Mouse (Mus musculus): ENCODE data around the gene Cela3a. TPM values are rescaled to one million over a fixed set of nuclear protein-coding genes. Genes with fewer than 3 reads are reported as not detected.
A peak's percentile ranks its signal among the peaks of the same experiment; 100 is the strongest.
"Not testable (repeated sequence)": the region's sequence is repeated elsewhere in the genome, so short reads cannot be mapped to it uniquely, and the experiment has no call there.

Cela3a gene
- polyA plus RNA-seq, 1 experiment from 2014 or later, result not detected

DNA sequence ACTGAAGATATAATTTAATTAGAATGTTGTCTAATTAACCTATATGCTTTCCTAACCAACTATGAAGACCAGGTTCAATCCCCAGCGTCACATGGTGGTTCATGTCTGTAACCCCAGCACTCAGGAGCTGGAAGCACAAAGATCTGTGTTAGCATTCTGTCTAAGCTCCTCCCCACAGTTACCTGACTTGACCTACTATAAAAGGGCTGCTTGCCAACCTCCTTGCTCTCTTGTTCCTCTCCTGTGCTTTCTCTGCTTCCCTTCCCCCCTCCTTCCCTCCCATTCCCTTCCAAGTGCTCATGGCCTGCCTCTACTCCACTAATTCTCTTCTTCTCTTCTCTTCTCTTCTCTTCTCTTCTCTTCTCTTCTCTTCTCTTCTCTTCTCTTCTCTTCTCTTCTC lies 5.3 kb upstream of the Cela3a start:
- no peak overlapping the region for H3K4me2 ChIP-seq
- no peak overlapping the region for H3K4me3 ChIP-seq
- ATAC-seq (ENCODE audit: insufficient number of reproducible peaks, low FRiP score), result no peak
- WGBS, result 70% methylated on average over 1 of the region's 1 CpGs
- peaks cover 15% of the 10 kb centered on the region for H3K4me1 ChIP-seq (replicated peaks)
- H3K9me3 ChIP-seq (replicated peaks), result no peaks in the 10 kb centered on the region
- no peak overlapping the region for H3K27ac ChIP-seq (ENCODE audit: poor library complexity, severe bottlenecking)
- H3K27me3 ChIP-seq (replicated peaks), result no peaks in the 10 kb centered on the region
- H3K9ac ChIP-seq, result no peak overlapping the region
- no peaks in the 10 kb centered on the region for H3K36me3 ChIP-seq

DNA sequence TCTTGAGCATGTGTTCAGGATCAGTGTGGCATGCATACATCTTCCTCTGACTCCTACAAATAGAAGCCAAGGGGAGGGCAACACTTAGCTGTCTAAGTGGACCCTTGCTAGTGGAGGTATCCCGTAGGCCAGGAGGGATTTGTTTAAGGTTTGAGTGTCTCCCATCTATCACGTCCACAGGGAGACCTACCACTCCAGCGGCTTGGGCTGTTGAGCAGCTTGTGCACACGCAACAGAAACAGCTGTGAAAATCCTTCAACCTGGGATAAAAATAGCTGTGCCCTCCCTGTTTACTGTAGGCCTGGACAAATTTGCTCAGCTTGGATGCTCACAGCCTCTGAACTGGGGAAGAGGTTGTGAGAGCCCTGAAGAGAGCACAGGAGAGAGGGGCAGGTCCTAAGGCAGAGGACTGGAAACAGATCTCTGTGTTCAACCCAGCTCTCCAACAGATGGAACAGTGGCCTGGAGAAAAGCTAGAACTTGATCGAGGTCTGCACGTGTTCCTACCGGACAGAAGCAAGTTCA lies 2.7 kb upstream of the Cela3a start:
- ATAC-seq (ENCODE audit: insufficient number of reproducible peaks, low FRiP score); H3K9me3 ChIP-seq (replicated peaks); H3K4me2 ChIP-seq; H3K27ac ChIP-seq (ENCODE audit: poor library complexity, severe bottlenecking); H3K9ac ChIP-seq; H3K36me3 ChIP-seq; H3K4me1 ChIP-seq (replicated peaks); H3K27me3 ChIP-seq (replicated peaks); H3K4me3 ChIP-seq: not testable (repeated sequence)
- WGBS, result 67% methylated on average over 7 of the region's 7 CpGs

DNA sequence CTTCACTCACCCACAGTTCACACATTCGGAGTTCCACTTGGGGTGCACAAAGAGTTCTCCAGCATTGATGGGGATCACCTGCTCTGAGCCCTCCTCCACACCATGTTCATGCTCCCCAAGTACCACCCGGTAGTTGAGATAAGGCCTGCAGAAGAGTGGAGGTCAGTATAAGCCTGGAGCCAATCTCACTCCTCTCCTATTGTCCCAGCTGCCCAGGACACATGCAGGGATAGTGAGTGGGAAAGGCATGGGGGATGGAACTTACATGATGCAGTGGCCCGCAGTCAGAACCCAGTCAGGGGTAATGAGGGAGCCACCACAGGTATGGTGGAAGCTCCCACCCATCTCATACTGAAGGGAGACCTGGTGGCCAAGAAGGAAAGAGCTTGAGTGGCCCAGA lies 4.0 kb downstream of the Cela3a start:
- ATAC-seq (ENCODE audit: insufficient number of reproducible peaks, low FRiP score), result no peak
- WGBS, result 83% methylated on average over 3 of the region's 3 CpGs

DNA sequence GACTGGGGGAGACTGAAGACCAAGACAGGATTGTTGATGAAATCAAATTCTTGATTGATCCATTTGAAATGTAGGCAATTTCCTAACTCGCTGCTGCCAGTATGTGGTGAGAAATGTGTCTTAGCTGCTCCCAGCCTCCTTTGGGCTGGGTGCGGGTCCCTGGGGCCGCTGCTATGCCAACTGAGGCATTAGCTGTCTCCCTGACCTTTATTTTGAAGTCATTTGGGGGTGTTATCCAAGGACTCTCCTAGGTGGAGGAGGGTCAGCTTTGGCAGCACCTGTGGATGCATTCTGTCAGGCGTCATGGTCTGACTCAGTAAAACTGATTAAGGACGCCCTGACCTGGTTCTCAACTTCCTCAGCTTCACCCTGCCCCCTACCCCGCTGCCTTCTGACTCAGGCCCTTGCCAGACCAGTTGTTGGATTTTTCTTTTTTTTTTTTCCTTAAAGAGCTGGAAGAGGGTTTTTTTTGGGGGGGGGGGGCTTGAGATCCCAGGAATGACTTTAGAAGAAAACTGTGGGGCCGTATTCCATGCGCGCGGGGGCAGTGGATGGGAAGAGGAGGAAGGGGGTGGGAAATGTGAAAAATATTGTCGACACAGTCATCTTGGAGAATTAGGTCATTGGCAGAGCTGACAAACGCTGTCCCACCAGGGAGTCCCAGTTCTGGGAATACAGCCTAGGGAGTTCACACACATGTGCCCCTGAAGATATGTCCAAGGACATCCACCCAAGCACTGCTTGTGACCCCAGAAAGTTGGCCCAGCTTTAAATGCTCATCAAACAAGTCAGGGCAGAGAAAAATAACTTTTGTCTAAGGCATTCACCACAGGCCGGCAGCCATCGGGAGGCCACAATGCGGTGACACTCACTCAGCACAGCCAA lies 12.7 kb downstream of the Cela3a start:
- ATAC-seq (ENCODE audit: insufficient number of reproducible peaks, low FRiP score), result no peak
- H3K9me3 ChIP-seq (replicated peaks), result no peaks in the 10 kb centered on the region
- no peak overlapping the region for H3K9ac ChIP-seq
- H3K4me2 ChIP-seq, result no peak overlapping the region
- H3K36me3 ChIP-seq, result no peaks in the 10 kb centered on the region
- no peak overlapping the region for H3K4me3 ChIP-seq
- H3K27ac ChIP-seq (ENCODE audit: poor library complexity, severe bottlenecking), result no peak overlapping the region
- WGBS, result 68% methylated on average over 15 of the region's 15 CpGs
- no peaks in the 10 kb centered on the region for H3K4me1 ChIP-seq (replicated peaks)
- no peaks in the 10 kb centered on the region for H3K27me3 ChIP-seq (replicated peaks)

More for the DNA sequence above, 4.0 kb downstream of the Cela3a start:
- Histone ChIP-seq H3K4me3 (no peak overlapping the region), H3K36me3 (no peaks in the 10 kb centered on the region), H3K4me2 (no peak overlapping the region), H3K9me3 (replicated peaks) (no peaks in the 10 kb centered on the region), H3K9ac (no peak overlapping the region), H3K27me3 (replicated peaks) (peaks cover 5% of the 10 kb centered on the region; the same call in 1 of the 2 replicates), H3K27ac (ENCODE audit: poor library complexity, severe bottlenecking) (no peak overlapping the region), H3K4me1 (replicated peaks) (no peaks in the 10 kb centered on the region)

DNA sequence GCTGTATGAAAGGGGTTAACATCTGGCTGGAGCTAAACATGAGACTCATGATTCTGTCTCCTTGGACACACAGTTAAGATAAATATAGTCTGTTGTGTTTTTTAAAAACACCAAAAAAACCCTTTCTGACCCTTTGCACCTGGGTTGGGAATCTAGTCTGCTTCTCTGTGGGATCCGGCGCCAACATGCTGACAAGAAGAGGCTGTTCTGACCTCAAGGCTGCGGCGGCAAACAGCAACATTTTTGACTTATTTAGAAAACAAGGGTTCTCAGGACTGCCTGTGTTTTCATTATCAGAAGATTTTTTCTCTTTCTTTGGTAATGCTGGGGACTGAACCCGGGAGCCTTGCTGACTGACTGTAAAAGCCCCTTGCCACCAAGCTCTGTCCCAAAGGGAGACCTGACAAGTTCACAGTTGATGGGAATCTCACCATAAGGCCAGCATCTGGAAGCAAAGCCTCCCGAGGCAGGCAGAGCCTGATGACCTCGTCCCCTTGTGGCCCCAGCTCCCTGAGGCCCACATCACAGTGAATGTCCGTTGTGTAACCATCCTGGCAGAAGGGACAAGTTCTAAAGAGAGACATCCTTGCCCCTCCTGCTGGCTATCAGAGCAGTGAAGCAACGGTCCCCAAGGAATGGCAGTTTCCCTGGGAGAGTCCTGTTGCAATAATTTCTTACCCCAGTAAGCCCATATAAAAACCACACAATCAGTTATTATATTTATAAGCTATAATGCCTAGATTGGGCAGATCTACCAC lies 16.0 kb downstream of the Cela3a start:
- H3K36me3 ChIP-seq, result 0 out of 2 replicates have a peak, but pooled peaks cover 3% of the 10 kb centered on the region
- no peak overlapping the region for H3K4me3 ChIP-seq
- WGBS, result 54% methylated on average over 9 of the region's 9 CpGs
- no peak overlapping the region for H3K9ac ChIP-seq
- no peak for ATAC-seq (ENCODE audit: insufficient number of reproducible peaks, low FRiP score)
- H3K27ac ChIP-seq (ENCODE audit: poor library complexity, severe bottlenecking), result no peak overlapping the region
- peaks cover 3% of the 10 kb centered on the region; the same call in 1 of the 2 replicates for H3K4me1 ChIP-seq (replicated peaks)
- no peaks in the 10 kb centered on the region for H3K27me3 ChIP-seq (replicated peaks)
- no peak overlapping the region for H3K4me2 ChIP-seq
- H3K9me3 ChIP-seq (replicated peaks), result no peaks in the 10 kb centered on the region

GRCm38 (mm10) chr4:137392874-137393273 lies 16.7 kb downstream of the Cela3a start:
- peaks cover 3% of the 10 kb centered on the region; the same call in 1 of the 2 replicates for H3K4me1 ChIP-seq (replicated peaks)
- no peak overlapping the region for H3K27ac ChIP-seq (ENCODE audit: poor library complexity, severe bottlenecking)
- no peak for ATAC-seq (ENCODE audit: insufficient number of reproducible peaks, low FRiP score)
- H3K9ac ChIP-seq, result no peak overlapping the region
- H3K4me3 ChIP-seq, result no peak overlapping the region
- WGBS, result 86% methylated on average over 9 of the region's 9 CpGs
- H3K36me3 ChIP-seq, result 0 out of 2 replicates have a peak, but pooled peaks cover 3% of the 10 kb centered on the region
- H3K9me3 ChIP-seq (replicated peaks), result no peaks in the 10 kb centered on the region
- no peak overlapping the region for H3K4me2 ChIP-seq
- no peaks in the 10 kb centered on the region for H3K27me3 ChIP-seq (replicated peaks)

GRCm38 (mm10) chr4:137391287-137391686 lies 18.3 kb downstream of the Cela3a start:
- Histone ChIP-seq H3K27ac (ENCODE audit: poor library complexity, severe bottlenecking) (no peak overlapping the region), H3K4me2 (no peak overlapping the region), H3K4me1 (replicated peaks) (peaks cover 6% of the 10 kb centered on the region; the same call in 1 of the 2 replicates), H3K27me3 (replicated peaks) (no peaks in the 10 kb centered on the region), H3K9ac (no peak overlapping the region), H3K4me3 (no peak overlapping the region), H3K36me3 (0 out of 2 replicates have a peak, but pooled peaks cover 3% of the 10 kb centered on the region), H3K9me3 (replicated peaks) (no peaks in the 10 kb centered on the region)
- no peak for ATAC-seq (ENCODE audit: insufficient number of reproducible peaks, low FRiP score)
- WGBS, result 86% methylated on average over 3 of the region's 3 CpGs

DNA sequence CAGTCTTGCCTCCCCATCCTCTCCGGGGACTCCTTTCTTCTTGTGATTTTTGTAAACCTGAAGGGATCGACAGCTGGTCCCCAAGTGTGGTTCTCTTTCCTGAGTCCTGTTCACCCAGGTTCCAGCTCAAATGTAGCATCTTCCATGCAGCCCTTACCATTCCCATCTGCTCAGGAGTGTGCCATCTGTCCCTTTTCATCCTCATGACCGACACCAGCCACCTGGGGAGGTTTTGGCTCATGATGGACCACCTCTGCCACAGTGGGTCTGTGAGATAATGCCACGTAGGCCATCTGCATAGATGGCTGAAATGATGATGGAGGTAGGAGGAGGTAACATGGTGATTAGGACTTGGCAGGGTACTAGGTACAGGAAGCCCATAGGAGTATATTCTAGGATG lies 19.4 kb downstream of the Cela3a start:
- no peak for ATAC-seq (ENCODE audit: insufficient number of reproducible peaks, low FRiP score)

DNA sequence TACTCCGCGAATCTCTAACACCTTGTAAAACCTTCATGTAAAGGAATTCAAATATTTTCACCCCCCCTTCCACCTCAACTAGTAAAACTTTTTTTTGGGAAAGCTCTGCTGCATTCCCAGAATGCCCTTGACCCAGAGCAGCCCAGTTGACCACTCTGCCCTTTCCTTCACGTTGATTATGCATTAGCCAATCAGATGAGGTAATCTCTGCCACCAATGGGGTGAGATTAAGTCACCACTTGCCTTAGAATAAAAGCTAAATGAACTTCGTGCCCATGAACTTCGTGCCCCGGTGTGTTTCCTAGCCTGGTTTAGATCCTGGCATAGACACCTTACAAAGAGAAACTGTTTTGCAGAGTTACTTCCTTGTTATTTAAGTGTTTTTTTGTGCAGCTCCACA lies 20.6 kb downstream of the Cela3a start:
- 45% methylated on average over 6 of the region's 6 CpGs for WGBS
- Histone ChIP-seq H3K9ac (peak overlapping the region; percentile 88; the same call in 1 of the 2 replicates), H3K27me3 (replicated peaks) (no peaks in the 10 kb centered on the region), H3K4me2 (peak overlapping the region; percentile 73), H3K27ac (ENCODE audit: poor library complexity, severe bottlenecking) (peak overlapping the region; percentile 95), H3K4me1 (replicated peaks) (peaks cover 6% of the 10 kb centered on the region; the same call in 1 of the 2 replicates), H3K4me3 (peak overlapping the region; percentile 81), H3K36me3 (0 out of 2 replicates have a peak, but pooled peaks cover 3% of the 10 kb centered on the region), H3K9me3 (replicated peaks) (no peaks in the 10 kb centered on the region)
- no peak for ATAC-seq (ENCODE audit: insufficient number of reproducible peaks, low FRiP score)

More for the DNA sequence above, 19.4 kb downstream of the Cela3a start:
- Histone ChIP-seq H3K9me3 (replicated peaks) (no peaks in the 10 kb centered on the region), H3K9ac (no peak overlapping the region), H3K36me3 (0 out of 2 replicates have a peak, but pooled peaks cover 3% of the 10 kb centered on the region), H3K27me3 (replicated peaks) (no peaks in the 10 kb centered on the region), H3K4me3 (no peak overlapping the region), H3K4me1 (replicated peaks) (peaks cover 6% of the 10 kb centered on the region; the same call in 1 of the 2 replicates), H3K4me2 (no peak overlapping the region), H3K27ac (ENCODE audit: poor library complexity, severe bottlenecking) (no peak overlapping the region)
- WGBS, result 89% methylated on average over 4 of the region's 4 CpGs

DNA sequence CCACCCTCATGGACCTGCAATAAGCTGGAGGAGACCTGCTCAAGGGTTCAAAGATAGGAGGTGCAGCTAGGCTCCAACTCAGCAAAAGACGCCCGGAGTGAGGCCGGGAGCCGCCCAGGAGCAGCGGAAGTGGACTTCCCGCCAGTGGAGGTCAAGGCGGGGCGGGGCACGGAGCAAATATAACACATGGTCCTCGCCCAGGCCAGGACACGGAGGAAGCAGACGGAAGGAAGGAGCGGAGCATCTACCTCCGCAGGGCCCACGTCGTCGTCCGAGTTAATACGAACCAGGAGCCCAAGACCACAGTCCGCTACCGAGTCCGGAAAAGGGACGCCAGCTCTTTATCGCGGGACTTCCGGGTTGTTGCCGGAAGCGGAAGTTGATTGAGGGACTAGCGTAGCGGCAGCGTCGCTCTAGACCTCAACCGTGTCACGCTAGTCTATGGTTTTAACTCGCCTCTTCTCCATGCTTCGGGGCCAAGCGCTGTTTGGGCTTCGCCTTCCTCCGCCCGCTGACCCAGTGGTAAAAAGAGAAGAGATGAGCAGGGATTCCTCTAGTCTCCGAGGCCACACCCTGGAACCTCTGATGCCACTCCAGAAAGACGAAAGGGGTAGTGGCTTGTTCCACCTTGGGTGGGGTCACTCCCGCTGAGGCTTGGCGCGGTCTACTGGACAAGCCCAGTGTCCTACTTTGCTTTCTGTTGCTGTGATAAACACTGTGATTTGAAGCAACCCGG lies 21.4 kb downstream of the Cela3a start:
- ATAC-seq (ENCODE audit: insufficient number of reproducible peaks, low FRiP score), result peak; percentile 90
- WGBS, result under 1% methylated on average over 46 of the region's 46 CpGs
- Histone ChIP-seq H3K4me1 (replicated peaks) (peaks cover 6% of the 10 kb centered on the region; the same call in 1 of the 2 replicates), H3K27ac (ENCODE audit: poor library complexity, severe bottlenecking) (peak overlapping the region; percentile 95), H3K4me3 (peak overlapping the region; percentile 81), H3K36me3 (0 out of 2 replicates have a peak, but pooled peaks cover 3% of the 10 kb centered on the region), H3K27me3 (replicated peaks) (no peaks in the 10 kb centered on the region), H3K9me3 (replicated peaks) (no peaks in the 10 kb centered on the region), H3K4me2 (peak overlapping the region; percentile 73), H3K9ac (peak overlapping the region; percentile 88)

Measured in heart, embryonic 12.5 days (tissue).